Mouse (Mus musculus) retina, adult 2 months (tissue): Measurements from ENCODE around the gene Tsga13.

Experiments
- DNase-seq: peaks from one replicate; pipeline ENCODE4 v3.0.0-alpha.2; 2012; ENCODE audit warnings: low read depth, low spot score

Tsga13 gene

GRCm38 (mm10) chr6:30865031-30865678, 50.2 kb downstream of the Tsga13 start:
- no peak for DNase-seq

GRCm38 (mm10) chr6:30855956-30856355, 59.4 kb downstream of the Tsga13 start:
- no peak for DNase-seq

GRCm38 (mm10) chr6:30855205-30855604, 60.2 kb downstream of the Tsga13 start:
- no peak for DNase-seq

- DNase-seq, result no peak
These were observed 65.6 kb downstream of the Tsga13 start for GRCm38 (mm10) chr6:30849818-30850217.
